Mouse (Mus musculus) monocyte, adult 5-6 weeks (primary cell): ENCODE measurements around the gene Alpk1. TPM values are rescaled to one million over a fixed set of nuclear protein-coding genes. Genes with fewer than 3 reads are reported as not detected.

ENCODE experiments used
- total RNA-seq: library from RNA; stranded (forward); fragments of 200-1000, 200-491, 200-594 nt; gene quantifications from 3 replicates; pipeline ENCODE4 v1.2.3, GENCODE M21; 2017

Alpk1 gene
- total RNA-seq, 1 experiment from 2014 or later, result 44.3 TPM

Other genes starting within 250 kb of the Alpk1 start
- gene Larp7, start 227.2 kb downstream of the Alpk1 start, total RNA-seq, result 73.5 to 95.3 TPM (median 73.8 TPM) in 3 replicates
- gene Zgrf1, start 227.0 kb downstream of the Alpk1 start, total RNA-seq, result 4.3 to 8.1 TPM (median 4.5 TPM) in 3 replicates
- 0.29 TPM in 1 of 3 replicates, not detected in the others for gene Neurog2, start 147.4 kb downstream of the Alpk1 start, total RNA-seq
- 45.9 to 101 TPM (median 98.0 TPM) in 3 replicates for gene Tifa, start 9.3 kb upstream of the Alpk1 start, total RNA-seq
- 41.8 to 59.6 TPM (median 48.1 TPM) in 3 replicates for gene Ap1ar, start 57.0 kb upstream of the Alpk1 start, total RNA-seq
- 7.6 to 19.3 TPM (median 16.4 TPM) in 3 replicates for gene Fam241a, start 115.8 kb upstream of the Alpk1 start, total RNA-seq